Mouse (Mus musculus): ENCODE measurements around the gene Slc25a18.

Gene Slc25a18

DNA sequence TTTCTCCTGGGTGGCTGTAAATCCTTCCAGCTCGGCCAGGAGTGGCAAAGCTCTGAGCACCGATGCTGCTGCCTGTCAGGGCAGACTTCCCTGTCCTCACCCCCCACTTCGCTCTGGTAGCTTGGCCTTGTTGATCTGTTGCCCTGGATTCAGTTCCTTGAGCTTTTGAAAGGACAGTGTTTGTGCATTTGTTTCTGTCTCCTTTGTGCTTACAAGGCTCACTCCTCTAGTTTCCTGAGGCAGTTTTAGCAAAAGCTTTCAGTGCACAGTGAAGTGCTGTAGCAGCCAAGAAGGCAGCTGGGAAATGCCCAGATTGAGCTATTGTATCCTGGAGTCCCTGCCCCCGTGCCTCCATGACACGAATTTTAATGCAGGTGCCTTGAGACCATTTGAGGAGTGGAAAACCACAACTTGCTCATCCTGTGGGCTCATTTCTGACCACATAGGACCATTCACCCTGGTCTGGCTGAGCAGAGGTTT lies at the start of gene Slc25a18:
Slc25a18 (plus strand) TSS at position 430 of the 480 bp plus-strand sequence.
- DNase-seq, result peak; percentile 33 to 48

DNA sequence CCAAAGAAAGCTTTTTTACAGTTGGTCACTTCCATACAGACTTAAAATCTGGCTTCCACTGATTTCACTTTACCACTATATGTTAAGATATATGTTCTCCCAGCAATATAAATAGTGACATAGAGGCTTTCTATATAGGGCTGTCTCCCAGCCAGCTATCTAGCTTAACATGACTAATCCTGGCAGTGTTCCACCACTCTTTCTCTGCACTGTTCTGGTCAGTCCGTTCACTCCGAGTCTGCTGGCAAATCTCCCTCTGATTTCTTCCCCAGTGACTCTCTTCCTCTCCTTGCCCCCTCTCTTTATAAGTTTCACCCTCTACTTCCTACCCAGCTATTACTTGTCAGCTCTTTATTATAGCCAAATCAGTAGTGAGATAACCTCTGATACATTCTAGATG lies 47.4 kb upstream of the Slc25a18 start:
- peak; percentile 32 to 45 for DNase-seq

DNA sequence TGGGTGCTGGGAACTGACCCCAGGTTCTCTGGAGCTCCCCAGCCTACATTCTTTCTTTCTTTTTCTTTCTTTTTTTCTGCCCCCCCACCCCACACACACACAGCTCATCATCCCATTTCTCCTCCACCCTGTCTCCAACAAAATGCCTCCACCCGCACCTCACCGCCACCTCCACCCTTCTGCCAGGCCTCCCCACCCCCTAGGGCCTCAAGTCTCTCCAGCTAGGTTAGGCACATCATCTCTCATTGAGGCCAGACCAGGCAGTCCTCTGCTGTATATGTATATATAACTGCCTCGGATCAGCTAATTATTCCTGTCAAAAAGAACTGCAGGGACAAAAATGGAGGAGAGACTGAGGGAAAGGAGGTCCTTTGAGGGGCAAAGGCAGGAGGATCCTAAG lies 37.4 kb upstream of the Slc25a18 start:
- no peak for DNase-seq

DNA sequence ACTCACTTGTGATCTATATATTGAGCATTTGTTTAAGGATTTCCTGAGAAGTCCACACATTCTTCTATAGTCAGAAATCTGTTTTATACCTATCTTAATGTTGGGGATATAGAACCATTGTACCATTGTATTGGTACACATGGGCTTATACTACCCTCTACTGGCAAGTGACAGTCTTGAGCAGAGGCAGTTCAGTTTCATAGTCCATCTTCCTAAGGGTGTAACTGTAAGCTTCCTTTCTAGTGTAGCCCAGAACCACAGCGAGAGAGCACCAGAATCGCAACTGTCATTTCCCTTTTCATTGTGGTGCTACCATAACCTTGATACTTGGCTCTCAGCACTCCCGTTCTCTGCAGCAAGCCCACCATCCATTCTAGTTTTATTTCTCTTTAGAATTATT lies 36.8 kb upstream of the Slc25a18 start:
- DNase-seq, result peak; percentile 64 to 74

DNA sequence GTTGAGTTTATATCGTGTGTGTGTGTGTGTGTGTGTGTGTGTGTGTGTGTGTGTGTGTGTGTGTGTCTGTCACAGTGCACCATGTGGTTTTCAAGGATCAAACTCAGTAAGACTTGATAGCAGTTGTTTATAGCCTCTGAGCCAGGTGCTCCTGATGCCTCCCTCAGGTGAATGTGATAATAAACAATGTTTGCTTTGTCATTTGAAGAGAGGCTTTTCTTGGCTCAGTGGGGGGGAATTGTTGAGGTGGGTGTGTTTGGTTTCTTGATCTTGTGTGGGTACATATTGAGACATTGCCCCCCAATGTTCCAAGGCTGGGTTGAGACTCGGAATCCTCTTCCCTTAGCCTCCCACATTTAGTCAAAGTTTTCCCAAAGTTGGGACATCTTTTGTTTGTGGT lies 30.2 kb upstream of the Slc25a18 start:
- DNase-seq, result no peak

DNA sequence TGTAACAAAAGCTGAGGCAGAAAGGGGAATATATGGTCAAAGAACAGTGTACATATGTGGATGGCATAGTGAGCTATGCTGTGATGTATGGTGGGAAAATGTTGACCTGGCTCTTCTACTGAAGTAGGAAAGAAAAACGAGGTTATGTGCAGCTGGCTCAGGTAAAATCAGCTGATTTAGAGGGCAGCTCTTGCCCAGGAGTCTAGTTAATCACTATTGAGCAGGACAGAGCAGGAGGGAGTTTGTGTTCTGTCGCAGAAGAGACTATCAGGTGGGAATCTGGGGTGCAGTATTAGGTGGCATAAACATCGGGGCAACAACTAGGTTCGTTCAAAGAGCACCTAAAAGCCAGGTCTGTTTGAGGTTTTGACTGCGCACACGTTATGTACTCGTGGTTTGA lies 29.1 kb upstream of the Slc25a18 start:
- DNase-seq, result no peak

DNA sequence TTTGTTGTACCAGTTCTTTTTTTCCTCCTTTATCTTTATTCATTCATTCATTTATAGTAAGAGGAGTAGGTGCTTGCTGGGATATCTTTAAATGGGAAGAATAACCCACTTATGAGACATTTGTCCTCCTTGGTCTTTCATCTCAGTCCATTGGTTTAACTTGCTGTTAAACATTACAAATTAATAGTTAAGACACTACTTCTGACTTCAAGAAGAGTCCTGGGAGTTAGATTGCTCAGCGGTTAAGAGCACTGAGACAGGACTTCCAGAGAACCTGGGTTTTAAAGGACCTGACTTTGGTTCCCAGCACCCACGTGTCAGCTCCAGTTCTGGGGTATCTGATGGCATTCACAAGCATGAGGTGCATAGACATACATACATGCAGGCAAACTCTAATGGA lies 27.0 kb upstream of the Slc25a18 start:
- no peak for DNase-seq

DNA sequence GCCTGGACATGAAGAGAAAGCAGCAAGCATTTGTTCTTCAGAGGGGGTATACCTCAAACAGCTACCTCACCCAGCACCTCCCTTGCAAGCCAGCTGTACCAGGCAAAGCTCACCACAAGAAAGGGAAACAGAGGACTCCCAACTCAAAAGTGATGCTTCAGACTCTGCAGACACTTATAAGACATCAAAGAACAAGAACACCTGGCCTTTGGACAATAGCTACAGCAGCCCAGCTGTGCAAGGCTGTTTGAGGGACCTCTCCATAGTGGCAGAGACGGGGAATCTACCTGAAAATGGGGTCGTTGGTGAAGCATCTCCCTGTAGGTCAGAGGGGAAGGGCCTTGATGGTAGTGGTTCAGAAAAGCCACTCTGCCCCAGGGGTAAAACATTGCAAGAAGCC lies 12.2 kb upstream of the Slc25a18 start:
- DNase-seq, result no peak

DNA sequence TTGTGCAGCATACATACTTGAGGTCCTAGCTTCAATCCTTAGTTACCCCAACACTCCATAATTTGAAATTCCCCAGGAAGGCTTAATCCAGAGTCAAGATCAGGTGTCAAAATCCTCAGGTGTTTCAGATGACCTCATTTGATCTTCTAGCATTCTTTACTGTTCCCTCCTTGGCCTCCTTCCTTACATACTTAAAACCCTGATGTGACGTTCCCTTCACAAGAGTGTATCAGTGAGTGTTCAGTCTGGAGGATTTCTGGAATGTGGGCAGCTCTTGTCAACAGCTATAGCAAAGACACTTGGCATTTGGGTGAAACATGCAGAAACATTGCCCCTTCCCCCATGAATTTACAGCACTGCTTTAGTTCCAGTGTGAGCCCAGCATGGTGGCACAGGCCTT lies 3.4 kb upstream of the Slc25a18 start:
- no peak for DNase-seq

DNA sequence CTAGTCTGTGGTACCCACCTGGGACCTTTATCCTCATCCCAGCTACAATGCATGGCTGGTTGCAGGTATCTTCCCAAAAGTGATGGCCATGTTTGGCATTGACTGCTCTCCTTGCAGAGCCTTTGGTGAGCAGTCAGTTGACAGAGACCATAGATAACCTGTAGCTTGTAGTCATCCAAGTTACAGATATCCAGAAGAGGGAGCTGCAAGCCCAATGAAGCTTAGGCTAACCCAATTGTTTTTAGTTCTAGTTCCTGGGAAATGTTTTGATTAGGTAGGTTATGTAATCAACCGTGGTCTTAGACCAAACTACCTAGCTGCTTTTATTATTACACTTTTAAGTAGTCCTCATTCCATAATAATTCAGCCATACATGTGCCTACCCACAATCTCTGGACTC lies 2.0 kb upstream of the Slc25a18 start:
- DNase-seq, result no peak

DNA sequence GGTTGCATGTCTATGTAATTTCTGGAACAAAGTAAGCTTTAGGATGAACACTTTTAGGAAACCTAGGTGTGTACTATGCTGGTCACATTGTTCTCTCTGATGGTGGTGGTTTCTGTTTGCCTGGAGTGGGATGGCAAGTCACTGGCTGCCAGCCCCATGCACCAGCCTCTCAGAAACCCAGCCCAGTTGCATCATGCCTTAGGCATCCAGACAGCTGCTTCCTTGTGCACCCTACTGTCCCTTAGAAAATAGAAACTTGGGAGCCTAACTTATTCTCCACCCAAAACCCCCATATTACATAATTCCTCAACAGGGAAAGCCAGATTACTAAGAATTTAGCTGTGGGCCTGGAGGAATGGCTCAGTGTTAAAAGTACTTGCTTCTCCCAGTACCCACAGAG lies 1.4 kb upstream of the Slc25a18 start:
- no peak for DNase-seq

DNA sequence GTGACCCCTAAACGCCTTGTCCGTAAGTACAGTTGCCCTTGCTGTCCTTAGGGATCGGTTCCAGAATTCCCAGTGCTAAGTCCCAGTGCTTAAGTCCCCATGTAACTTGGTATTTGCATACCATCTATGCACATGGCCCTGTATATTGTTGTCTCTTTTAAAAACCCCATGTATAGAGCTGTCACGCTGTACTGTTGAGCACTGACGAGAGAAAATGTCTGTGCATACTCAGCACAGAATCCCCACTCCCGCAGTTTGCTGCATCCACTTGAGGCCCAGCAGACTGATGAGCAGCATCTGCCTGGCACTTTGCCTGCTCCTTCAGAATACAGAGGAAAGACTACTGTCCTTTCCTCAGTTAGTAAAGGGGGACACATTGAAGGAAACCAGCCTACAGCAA lies 385 bp downstream of the Slc25a18 start:
- DNase-seq, result peak in 1 of 2 experiments; percentile 29

DNA sequence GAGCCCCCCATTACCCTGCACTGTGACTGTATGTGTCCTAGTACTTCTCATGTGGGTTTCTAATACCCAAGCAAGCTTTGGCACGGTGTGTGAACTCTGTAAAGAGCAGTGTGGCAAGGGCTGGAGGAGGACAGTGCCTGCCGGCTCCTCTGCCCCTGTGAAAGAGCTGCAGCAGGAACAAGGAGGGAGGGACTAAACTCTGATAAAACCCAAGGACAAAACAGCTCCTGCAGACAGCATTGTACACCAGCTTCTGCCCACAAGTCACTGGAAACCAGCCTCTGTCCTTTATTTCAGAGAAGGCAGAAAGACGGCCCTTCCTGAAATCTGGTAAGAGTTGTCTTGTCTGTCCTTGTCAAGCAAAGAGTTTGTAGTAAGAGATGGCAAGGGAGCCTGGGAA lies 2.9 kb downstream of the Slc25a18 start:
- DNase-seq, result no peak

DNA sequence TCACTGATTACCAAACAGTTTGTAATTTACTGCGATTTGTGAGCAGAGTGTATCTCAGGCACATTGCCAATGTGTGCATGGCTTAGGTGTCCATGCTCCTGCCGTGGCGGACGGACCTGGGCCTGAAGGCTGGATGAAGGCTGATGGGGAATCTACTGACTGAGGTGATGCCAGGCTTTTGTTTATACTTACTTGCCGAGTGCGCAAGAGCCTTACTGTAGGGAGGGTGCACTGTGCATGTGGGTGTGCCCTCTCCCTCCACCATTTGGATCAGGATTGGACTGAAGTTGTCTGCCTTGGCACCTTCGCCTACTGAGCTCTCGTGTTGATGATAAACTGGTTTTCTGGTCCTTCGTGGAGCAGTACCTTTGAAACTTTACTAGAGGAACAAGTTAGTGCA lies 4.2 kb downstream of the Slc25a18 start:
- DNase-seq, result no peak

DNA sequence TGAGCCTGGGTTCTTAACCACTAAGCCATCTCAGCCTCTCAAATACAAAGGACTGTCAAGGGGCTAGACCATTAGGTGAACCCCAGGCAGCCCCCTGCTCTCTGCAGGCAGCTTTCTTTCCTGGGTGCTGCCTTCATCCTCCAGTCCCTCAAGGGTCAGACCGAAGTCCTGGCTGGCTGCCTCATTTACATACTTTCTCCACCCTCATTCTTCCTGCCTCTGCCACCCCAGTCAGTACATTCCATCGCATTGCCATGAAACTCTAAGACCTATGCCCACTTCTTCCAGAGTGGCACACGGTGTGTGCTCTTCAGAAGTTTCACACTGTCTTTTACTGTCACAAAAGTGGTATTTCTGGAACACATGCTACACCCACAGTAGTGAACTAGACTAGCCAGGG lies 4.8 kb downstream of the Slc25a18 start:
- no peak for DNase-seq

DNA sequence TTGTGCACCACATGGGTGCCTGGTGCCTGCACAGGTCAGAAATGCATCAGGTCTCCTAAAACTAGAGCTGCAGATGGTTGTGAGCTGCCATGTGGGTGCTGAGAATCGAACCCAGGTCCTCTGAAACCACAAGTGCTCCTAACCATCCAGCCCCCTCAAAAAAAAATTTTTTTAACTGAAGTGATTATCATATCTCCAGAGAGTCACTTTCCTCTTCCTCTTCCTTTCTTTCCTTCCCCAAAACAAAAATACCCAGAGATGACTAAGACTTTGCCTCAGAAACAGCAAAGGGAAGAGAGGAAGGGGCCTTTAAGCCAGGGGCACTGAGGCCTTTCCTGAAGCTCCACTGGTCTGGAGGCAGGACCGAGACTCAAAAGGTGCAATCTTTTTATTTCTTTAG lies 9.6 kb downstream of the Slc25a18 start:
- no peak for DNase-seq

DNA sequence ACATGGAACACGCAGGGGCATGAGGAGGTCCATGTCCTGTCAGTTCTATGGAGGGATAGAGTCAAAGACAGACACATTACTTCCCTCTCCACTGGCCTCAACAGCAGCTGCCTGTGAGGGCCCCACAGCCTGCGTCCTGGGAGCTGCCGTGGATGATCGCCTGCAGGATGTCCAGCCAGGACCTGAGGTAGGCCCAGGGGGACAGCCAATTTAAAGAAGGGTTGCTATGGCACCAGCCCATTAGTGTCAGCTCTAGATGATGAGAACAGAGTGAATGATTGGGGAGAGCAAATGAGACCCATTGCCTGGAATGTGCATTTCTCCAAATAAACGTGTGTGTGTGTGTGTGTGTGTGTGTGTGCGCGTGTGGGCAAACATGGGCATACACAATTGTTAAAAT lies 11.0 kb downstream of the Slc25a18 start:
- no peak for DNase-seq

DNA sequence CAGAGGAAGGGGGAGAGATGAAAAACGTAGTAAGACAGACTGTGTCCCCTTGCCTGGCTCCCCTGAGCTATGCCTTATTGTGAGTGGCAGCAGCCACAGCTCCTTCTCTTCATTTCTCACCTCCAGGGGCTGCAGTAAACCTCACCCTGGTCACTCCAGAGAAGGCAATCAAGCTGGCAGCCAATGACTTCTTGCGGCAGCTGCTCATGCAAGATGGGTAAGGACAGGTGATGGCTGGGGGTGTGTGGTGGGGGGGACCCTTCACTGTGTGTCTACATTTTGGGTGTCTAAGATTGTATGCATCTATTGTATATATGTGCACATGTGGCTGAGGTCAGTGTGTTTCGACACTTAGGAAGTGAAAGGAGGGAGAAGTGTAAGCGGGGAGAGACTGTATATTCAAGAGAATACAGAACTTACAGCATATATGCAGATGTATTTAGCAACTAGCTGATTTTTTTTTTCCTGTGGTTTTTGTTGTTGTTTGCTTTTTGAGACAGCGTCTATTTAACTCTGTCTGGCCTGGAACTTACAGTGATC lies 14.8 kb downstream of the Slc25a18 start:
- DNase-seq, result no peak

DNA sequence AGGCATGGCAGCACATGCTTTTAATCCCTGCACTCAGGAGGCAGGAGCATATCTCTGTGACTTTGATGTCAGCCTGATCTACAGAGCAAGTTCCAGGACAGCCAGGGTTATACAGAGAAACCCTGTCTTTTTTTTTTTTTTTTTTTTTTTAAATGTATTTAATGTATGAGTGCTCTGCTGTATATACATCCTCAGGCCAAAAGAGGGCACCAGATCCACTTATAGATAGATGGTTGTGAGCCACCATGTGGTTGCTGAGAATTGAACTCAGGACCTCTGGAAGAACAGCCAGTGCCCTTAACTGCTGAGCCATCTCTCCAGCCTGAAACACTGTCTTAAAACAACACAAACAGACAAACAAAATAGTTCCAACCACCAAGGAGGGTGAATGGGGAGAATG lies 15.5 kb downstream of the Slc25a18 start:
- no peak for DNase-seq

DNA sequence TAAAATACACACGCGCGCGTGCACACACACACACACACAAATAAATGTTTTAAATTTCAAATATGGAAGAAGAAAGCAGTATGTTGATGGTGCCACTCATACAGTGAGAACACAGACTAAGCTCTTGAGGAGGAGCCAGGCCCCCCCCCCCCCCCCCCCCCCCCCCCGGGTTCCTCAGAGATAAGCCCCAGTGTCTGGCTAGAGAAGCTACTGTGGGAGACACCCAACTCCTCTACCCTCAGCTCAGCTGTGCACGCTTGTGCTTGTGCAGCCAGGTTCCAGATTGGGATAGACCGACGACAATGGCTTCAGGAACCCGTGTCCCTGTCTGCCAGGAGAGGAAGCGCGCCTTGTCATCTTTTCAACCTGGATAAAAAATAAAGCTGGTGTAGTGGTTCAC lies 16.8 kb downstream of the Slc25a18 start:
- no peak for DNase-seq

DNA sequence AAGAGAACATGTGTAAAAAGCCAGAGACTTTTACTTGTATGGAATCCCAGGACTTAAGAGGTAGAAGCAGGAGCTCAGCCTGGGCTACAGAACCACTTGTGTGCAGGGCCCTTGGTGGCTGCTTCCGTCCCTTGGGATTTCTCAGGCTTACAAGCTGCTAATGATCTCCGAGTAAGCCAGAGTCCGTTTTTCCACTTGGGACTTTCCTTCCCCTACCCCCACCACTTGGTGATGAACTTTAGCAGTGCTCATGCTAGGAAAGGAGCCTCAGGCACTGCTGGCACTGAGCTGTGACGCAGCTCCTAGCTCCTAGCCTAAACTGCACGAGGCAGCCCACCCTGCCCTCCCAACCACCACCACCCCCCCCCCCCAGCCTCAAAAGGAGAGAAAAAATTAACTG lies 17.3 kb downstream of the Slc25a18 start:
- DNase-seq, result no peak

DNA sequence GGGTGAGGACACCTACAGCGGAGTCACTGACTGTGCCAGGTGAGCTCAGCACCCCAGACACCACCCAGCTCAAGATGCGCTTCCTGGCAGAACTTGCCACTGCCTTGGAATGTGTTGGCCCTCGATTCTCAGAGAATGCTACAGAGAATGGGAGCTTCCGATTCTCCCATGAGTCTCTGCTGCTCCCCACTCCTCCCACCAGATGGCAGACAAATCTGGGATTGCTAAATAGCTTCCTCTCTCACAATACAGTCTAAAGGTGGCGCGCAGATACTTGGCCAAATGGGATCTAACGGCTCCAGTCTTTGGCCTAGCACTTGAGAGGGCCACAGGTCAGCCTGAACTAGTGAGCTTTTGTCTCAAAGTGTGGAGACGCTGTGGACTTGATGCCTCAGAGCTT lies 19.6 kb downstream of the Slc25a18 start:
- DNase-seq, result no peak

DNA sequence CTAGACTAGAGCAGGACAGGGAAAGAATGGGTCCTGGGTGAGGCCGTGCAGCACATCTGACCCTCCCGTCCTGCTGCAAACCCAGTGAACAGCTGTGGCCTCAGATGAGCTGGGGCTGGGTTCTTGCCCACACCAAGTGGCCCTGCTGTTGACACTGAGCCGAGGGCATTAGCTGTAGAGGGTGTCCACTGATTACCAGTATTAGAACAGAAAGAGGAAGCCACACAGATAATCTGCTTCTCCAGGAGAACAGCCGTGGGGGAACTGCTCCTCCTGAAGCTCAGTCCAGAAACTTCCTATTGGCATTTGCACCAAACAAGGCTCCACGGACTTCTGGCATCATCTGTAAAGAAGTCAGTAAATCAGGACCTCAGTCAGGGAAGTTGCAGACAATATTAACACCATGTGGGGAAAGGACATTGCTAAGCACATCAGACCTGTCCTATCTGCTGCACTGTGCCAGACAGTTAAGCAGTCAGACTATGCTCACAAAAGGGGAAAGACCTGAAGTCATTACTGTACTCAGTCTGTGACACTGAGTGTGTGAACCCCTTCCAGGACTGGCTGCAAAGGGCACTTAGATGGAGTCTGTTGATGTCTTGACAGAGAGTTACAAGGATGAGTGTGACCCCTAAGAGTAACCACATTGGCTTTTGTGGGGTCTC lies 22.2 kb downstream of the Slc25a18 start:
- no peak for DNase-seq

DNA sequence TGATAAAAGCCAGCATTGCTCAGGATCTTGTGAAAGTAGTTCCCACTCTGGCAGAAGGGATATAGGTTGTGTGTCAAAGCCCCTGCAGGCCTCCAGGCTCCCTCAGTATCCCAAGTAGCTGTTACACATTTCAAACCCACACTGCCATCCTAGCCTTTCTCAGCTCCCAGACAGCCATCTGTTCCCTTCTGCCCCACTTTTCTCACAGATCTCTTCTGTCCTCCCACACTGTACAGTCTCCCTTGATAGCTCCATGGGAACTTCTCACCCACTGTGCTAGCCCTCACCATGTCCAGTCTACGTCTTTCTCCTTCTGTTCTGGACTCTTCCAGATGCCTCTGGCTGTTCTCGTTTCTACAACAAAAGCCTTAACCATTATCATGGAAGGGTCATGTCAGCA lies 22.7 kb downstream of the Slc25a18 start:
- no peak for DNase-seq

DNA sequence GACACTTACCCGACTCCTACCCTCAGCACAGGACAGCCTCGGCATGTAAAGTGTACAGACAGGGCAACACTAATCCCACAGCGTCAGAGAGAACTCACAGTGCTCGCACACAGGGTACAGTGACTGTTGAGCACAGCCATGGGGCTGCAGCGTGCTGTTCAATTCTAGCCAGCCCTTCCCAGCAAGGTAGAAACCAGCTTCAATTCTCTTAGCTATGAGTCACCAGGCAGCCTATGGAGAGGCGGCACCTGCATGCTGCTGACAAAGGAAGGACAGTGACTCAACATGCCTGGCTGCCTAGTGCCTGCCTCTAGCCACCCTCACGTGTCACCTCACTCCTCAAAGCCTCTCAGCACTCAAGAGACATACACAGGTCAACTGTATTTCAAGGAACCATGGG lies 24.6 kb downstream of the Slc25a18 start:
- no peak for DNase-seq
